Mouse (Mus musculus): ENCODE measurements around the gene Mlf2. TPM values are rescaled to one million over a fixed set of nuclear protein-coding genes. Genes with fewer than 3 reads are reported as not detected.

The Mlf2 gene
- total RNA-seq, 2 experiments from 2014 or later: 284 to 296 TPM

GRCm38 (mm10) chr6:124911533-124912218, 19.5 kb upstream of the Mlf2 start, which contains the start of gene Lag3:
Gene Lag3 (minus strand): TSS chr6:124911705.
- DNase-seq: no peak

GRCm38 (mm10) chr6:124913214-124913613, 18.0 kb upstream of the Mlf2 start:
- no peak for DNase-seq

- DNase-seq: no peak
Observed at GRCm38 (mm10) chr6:124913721-124914285, 17.4 kb upstream of the Mlf2 start.

GRCm38 (mm10) chr6:124914511-124914910, 16.7 kb upstream of the Mlf2 start:
- no peak for DNase-seq

- DNase-seq: peak in 1 of 2 experiments; percentile 49
Observed at GRCm38 (mm10) chr6:124915160-124915941, 15.8 kb upstream of the Mlf2 start.

- no peak for DNase-seq
Observed at GRCm38 (mm10) chr6:124915942-124916694, 15.1 kb upstream of the Mlf2 start.

GRCm38 (mm10) chr6:124916695-124917517, 14.3 kb upstream of the Mlf2 start:
- DNase-seq: peak; percentile 94 to 98

- DNase-seq: peak; percentile 97
Observed at GRCm38 (mm10) chr6:124917518-124918330, 13.5 kb upstream of the Mlf2 start.

- DNase-seq: no peak
Observed at GRCm38 (mm10) chr6:124918331-124918690, 12.9 kb upstream of the Mlf2 start.

GRCm38 (mm10) chr6:124918890-124919627, 12.1 kb upstream of the Mlf2 start:
- DNase-seq: no peak

- peak; percentile 95 to 97 for DNase-seq
Observed at GRCm38 (mm10) chr6:124919695-124920317, 11.4 kb upstream of the Mlf2 start, which contains the start of gene Ptms. Gene Ptms (minus strand): TSS chr6:124920103.

GRCm38 (mm10) chr6:124920318-124921085, 10.7 kb upstream of the Mlf2 start:
- no peak for DNase-seq

- no peak for DNase-seq
Observed at GRCm38 (mm10) chr6:124921539-124921938, 9.6 kb upstream of the Mlf2 start.

GRCm38 (mm10) chr6:124925173-124925793, 5.9 kb upstream of the Mlf2 start:
- DNase-seq: no peak

GRCm38 (mm10) chr6:124925941-124926340, 5.2 kb upstream of the Mlf2 start:
- DNase-seq: peak; percentile 55 to 71

- peak in 1 of 2 experiments; percentile 46 for DNase-seq
Observed at GRCm38 (mm10) chr6:124930231-124930630, 955 bp upstream of the Mlf2 start.

- peak; percentile 34 to 53 for DNase-seq
Observed at GRCm38 (mm10) chr6:124931525-124932313, 533 bp downstream of the Mlf2 start.
